Mouse (Mus musculus): ENCODE results near the gene Fam133b. TPM values are rescaled to one million over a fixed set of nuclear protein-coding genes. Genes with fewer than 3 reads are reported as not detected.
"Not testable (repeated sequence)": the region's sequence is repeated elsewhere in the genome, so short reads cannot be mapped to it uniquely, and the experiment has no call there.

The Fam133b gene
- polyA plus RNA-seq, 1 experiment from 2014 or later = 17.1 TPM

DNA sequence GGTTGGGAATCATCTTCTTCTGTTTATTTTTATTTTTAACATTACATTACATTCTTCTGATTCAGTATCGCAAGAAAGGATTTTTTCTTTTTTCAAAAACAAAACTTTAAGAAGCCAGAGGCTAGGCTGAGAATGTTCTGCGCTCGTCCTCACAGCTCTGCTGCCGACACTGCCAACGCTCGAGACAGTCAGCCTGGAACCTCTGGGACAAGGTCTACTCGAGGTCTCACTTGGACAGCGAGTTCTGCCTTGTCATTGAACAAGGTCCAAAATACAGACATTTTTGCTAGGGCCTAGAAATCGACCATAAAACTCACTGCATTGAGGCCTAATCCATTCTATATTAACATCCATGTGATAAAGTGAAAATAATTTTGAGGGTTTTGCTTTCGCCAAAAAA is 20.8 kb upstream of the Fam133b start:
- Histone ChIP-seq H3K36me3 (ENCODE audit: control insufficient read depth, insufficient read depth, low read length) (peaks cover 52% of the 10 kb centered on the region), H3K27me3 (ENCODE audit: control insufficient read depth, insufficient read depth, low read length) (no peaks in the 10 kb centered on the region), H3K27ac (replicated peaks in 1 of 2; ENCODE audit: control insufficient read depth in 1 of 2, insufficient read depth in 1 of 2, low read depth in 2 of 2, low read length in 2 of 2) (no peak overlapping the region), H3K9ac (ENCODE audit: low read length) (no peak overlapping the region), H3K4me3 (ENCODE audit: control insufficient read depth in 1 of 2, insufficient read depth in 1 of 2, low read depth in 1 of 2, low read length in 2 of 2) (no peak overlapping the region), H3K4me1 (ENCODE audit: control insufficient read depth in 2 of 2, insufficient read depth in 2 of 2, low read length in 2 of 2) (no peaks in the 10 kb centered on the region), H3K9me3 (ENCODE audit: control insufficient read depth, low read length) (no peaks in the 10 kb centered on the region), H3K4me2 (ENCODE audit: low read length) (no peak overlapping the region)
- 92% methylated on average over 10 of the region's 10 CpGs for WGBS
- no peak for ATAC-seq (ENCODE audit: insufficient number of reproducible peaks, insufficient read depth, low FRiP score, low read depth)

DNA sequence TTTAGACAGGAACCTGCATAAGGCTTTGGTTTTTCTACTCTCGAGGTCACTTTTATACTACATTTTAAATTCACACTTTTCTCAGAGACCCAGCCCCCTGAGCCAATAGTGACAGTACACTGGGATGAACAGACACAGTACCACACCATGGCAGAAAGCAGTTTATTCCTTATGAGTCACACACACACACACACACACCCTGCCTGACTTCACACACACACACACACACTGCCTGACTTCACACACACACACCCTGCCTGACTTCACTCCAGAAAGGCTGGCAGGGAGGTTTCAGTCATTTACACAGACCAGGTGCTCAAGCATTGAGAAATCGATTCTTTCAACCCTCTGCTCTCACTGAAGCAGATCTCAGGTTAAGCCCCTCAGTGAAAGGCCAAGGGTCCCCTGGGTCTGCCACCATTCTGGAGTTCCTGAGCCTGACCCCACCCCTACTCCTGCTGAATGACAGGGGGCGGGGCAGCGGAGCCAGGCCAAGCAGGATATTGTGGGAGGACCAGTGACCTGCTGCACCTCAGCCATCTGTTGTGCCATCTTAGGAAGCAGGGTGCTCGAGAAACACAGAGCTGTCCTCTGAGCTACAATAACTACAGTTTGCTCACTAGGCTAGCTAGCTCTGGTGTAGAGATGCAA is 16.5 kb upstream of the Fam133b start:
- ATAC-seq (ENCODE audit: insufficient number of reproducible peaks, insufficient read depth, low FRiP score, low read depth) = no peak
- 59% methylated on average over 5 of the region's 5 CpGs for WGBS

DNA sequence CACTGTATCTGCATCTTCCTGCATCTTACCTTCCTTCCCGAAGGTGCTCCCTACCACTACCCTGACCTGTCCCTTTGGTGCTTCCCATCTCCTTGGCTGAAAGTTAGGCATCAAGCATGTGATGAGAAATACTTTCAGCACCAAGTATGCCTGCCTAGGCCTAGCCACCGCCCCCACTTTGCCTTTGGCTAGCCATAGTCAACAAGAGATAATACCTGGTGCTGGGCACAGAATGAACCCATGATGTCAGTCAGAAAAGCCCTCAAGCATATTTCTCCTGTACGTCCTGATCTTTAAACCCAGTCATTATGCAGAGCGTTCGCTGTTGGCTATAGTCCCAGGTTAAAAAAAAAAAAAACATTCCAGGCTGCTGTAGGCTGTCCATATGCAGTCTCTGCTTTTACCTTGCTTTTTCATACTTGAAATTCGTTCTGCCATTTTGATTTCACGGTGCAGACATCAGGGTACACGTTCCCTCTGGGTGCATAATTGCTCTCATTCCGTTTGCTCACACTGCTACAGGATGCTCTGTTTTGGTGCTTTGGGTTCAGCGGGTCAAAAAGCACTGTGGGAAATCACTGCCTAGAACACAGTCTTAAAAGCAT is 13.9 kb upstream of the Fam133b start:
- Histone ChIP-seq H3K4me2 (ENCODE audit: low read length) (no peak overlapping the region), H3K36me3 (ENCODE audit: control insufficient read depth, insufficient read depth, low read length) (0 out of 2 replicates have a peak, but pooled peaks cover 3% of the 10 kb centered on the region), H3K4me1 (ENCODE audit: control insufficient read depth in 2 of 2, insufficient read depth in 2 of 2, low read length in 2 of 2) (no peaks in the 10 kb centered on the region), H3K9ac (ENCODE audit: low read length) (no peak overlapping the region), H3K27me3 (ENCODE audit: control insufficient read depth, insufficient read depth, low read length) (no peaks in the 10 kb centered on the region), H3K4me3 (ENCODE audit: control insufficient read depth in 1 of 2, insufficient read depth in 1 of 2, low read depth in 1 of 2, low read length in 2 of 2) (no peak overlapping the region), H3K27ac (replicated peaks in 1 of 2; ENCODE audit: control insufficient read depth in 1 of 2, insufficient read depth in 1 of 2, low read depth in 2 of 2, low read length in 2 of 2) (no peak overlapping the region), H3K9me3 (ENCODE audit: control insufficient read depth, low read length) (no peaks in the 10 kb centered on the region)
- 76% methylated on average over 10 of the region's 10 CpGs for WGBS
- ATAC-seq (ENCODE audit: insufficient number of reproducible peaks, insufficient read depth, low FRiP score, low read depth) = no peak

More for the DNA sequence above, 16.5 kb upstream of the Fam133b start:
- no peaks in the 10 kb centered on the region for H3K4me1 ChIP-seq (ENCODE audit: control insufficient read depth in 2 of 2, insufficient read depth in 2 of 2, low read length in 2 of 2)
- H3K9me3 ChIP-seq (ENCODE audit: control insufficient read depth, low read length) = no peaks in the 10 kb centered on the region
- no peak overlapping the region for H3K27ac ChIP-seq (replicated peaks in 1 of 2; ENCODE audit: control insufficient read depth in 1 of 2, insufficient read depth in 1 of 2, low read depth in 2 of 2, low read length in 2 of 2)
- no peak overlapping the region for H3K4me3 ChIP-seq (ENCODE audit: control insufficient read depth in 1 of 2, insufficient read depth in 1 of 2, low read depth in 1 of 2, low read length in 2 of 2)
- no peaks in the 10 kb centered on the region for H3K27me3 ChIP-seq (ENCODE audit: control insufficient read depth, insufficient read depth, low read length)
- peaks cover 19% of the 10 kb centered on the region for H3K36me3 ChIP-seq (ENCODE audit: control insufficient read depth, insufficient read depth, low read length)
- H3K4me2 ChIP-seq (ENCODE audit: low read length) = no peak overlapping the region
- H3K9ac ChIP-seq (ENCODE audit: low read length) = no peak overlapping the region

DNA sequence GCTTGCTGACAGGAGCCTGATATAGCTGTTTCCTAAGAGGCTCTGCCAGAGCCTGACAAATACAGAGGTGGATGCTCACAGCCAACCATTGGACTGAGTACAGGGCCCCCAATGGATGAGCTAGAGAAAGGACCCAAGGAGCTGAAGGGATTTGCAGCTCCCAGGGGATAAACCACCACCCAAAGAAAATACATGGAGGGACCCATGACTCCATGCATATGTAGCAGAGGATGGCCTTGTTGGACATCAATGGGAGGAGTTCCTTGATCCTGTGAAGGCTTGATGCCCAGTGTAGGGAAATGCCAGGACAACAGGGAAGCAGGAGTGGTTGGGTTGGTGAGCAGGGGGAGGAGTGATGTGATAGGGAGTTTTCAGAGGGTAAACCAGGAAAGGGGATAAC is 11.6 kb upstream of the Fam133b start:
- H3K4me2 ChIP-seq (ENCODE audit: low read length) = not testable (repeated sequence)

DNA sequence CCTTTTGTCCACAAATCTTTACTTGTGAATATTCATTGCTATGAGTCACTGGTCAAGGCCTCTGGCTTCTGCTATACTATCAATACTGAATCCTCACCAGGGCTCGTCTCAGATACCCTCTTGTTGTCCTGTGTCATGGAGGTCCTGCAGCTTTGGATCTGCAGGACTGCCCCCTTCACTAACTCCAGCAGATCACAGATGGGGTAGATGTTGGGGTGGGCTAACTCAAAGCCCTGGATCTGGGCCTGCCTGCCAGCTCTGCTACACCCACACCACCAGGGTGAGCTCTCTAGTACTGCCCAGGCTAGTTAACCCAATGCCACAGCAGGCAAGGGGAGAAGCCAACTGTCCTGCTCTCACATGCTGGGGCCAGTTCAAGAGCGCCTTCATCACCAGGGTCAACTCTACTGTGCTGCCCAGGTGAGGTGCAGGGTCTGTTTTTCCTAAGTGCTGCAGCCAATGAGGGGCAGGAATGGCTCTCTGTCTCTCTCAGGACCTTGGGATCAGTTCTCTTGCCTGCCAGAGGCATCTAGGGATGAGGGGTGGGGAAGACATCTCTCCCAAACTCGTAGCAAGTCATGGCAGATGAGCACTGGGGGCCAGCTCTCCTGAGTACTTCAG is 6.9 kb upstream of the Fam133b start:
- H3K4me3 ChIP-seq (ENCODE audit: control insufficient read depth in 1 of 2, insufficient read depth in 1 of 2, low read depth in 1 of 2, low read length in 2 of 2) = no peak overlapping the region
- WGBS = 67% methylated on average over 3 of the region's 3 CpGs
- H3K36me3 ChIP-seq (ENCODE audit: control insufficient read depth, insufficient read depth, low read length) = no peaks in the 10 kb centered on the region
- no peak overlapping the region for H3K4me2 ChIP-seq (ENCODE audit: low read length)
- no peaks in the 10 kb centered on the region for H3K4me1 ChIP-seq (ENCODE audit: control insufficient read depth in 2 of 2, insufficient read depth in 2 of 2, low read length in 2 of 2)
- H3K9me3 ChIP-seq (ENCODE audit: control insufficient read depth, low read length) = no peaks in the 10 kb centered on the region
- no peak overlapping the region for H3K9ac ChIP-seq (ENCODE audit: low read length)
- no peaks in the 10 kb centered on the region for H3K27me3 ChIP-seq (ENCODE audit: control insufficient read depth, insufficient read depth, low read length)
- H3K27ac ChIP-seq (replicated peaks in 1 of 2; ENCODE audit: control insufficient read depth in 1 of 2, insufficient read depth in 1 of 2, low read depth in 2 of 2, low read length in 2 of 2) = no peak overlapping the region
- no peak for ATAC-seq (ENCODE audit: insufficient number of reproducible peaks, insufficient read depth, low FRiP score, low read depth)

More for the DNA sequence above, 11.6 kb upstream of the Fam133b start:
- not testable (repeated sequence) for H3K4me3 ChIP-seq (ENCODE audit: control insufficient read depth in 1 of 2, insufficient read depth in 1 of 2, low read depth in 1 of 2, low read length in 2 of 2); H3K9me3 ChIP-seq (ENCODE audit: control insufficient read depth, low read length); H3K36me3 ChIP-seq (ENCODE audit: control insufficient read depth, insufficient read depth, low read length); H3K4me1 ChIP-seq (ENCODE audit: control insufficient read depth in 2 of 2, insufficient read depth in 2 of 2, low read length in 2 of 2); ATAC-seq (ENCODE audit: insufficient number of reproducible peaks, insufficient read depth, low FRiP score, low read depth); H3K9ac ChIP-seq (ENCODE audit: low read length); H3K27me3 ChIP-seq (ENCODE audit: control insufficient read depth, insufficient read depth, low read length); H3K27ac ChIP-seq (replicated peaks in 1 of 2; ENCODE audit: control insufficient read depth in 1 of 2, insufficient read depth in 1 of 2, low read depth in 2 of 2, low read length in 2 of 2)

DNA sequence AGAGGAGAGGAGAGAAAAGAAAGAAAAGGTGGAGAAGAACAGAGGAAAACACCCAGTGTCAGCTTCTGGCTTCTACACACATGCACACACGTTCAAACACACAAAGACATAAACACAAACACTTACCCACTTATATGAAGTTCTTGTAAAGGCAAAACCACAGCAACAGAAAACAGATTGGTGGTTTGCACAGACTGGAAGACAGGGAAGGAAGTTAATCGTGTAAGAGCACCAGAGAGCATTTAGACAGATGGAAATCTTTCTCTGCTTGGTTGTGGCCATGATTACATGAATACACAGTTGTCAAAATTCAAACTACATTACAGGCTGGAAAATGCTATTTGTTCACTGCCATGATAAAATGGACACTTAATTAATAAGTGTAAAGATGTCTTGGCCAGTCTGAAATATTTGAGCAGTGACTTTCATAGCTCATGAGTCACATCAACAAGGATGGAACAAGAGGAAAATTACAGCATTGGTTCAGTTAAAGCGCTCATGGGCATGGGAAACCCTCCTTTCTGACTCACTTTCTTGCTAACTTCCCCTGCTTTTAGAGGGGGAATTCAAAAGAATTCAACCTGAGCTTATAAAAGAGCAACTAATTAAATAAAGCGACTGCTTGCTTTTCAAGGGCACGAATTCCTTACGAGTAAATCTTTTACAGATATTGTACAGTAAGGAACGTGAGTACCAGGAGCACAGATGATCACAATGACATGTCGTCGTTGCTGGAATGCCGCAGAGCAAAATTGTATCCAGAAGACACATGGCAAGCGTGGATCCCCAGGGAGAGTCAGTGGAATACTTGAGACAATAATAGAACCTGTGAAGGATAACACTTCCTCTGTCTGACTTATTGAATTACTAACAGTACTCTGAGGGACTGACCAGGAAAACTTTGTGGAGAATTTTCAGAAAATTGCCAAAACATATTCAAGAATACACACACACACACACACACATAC is 4.8 kb upstream of the Fam133b start:
- Histone ChIP-seq H3K27ac (replicated peaks in 1 of 2; ENCODE audit: control insufficient read depth in 1 of 2, insufficient read depth in 1 of 2, low read depth in 2 of 2, low read length in 2 of 2) (no peak overlapping the region), H3K36me3 (ENCODE audit: control insufficient read depth, insufficient read depth, low read length) (no peaks in the 10 kb centered on the region), H3K9ac (ENCODE audit: low read length) (no peak overlapping the region), H3K9me3 (ENCODE audit: control insufficient read depth, low read length) (no peaks in the 10 kb centered on the region), H3K4me3 (ENCODE audit: control insufficient read depth in 1 of 2, insufficient read depth in 1 of 2, low read depth in 1 of 2, low read length in 2 of 2) (no peak overlapping the region), H3K27me3 (ENCODE audit: control insufficient read depth, insufficient read depth, low read length) (no peaks in the 10 kb centered on the region), H3K4me1 (ENCODE audit: control insufficient read depth in 2 of 2, insufficient read depth in 2 of 2, low read length in 2 of 2) (no peaks in the 10 kb centered on the region; a peak in 1 of 4 replicates), H3K4me2 (ENCODE audit: low read length) (no peak overlapping the region)
- WGBS = 52% methylated on average over 11 of the region's 11 CpGs
- no peak for ATAC-seq (ENCODE audit: insufficient number of reproducible peaks, insufficient read depth, low FRiP score, low read depth)

DNA sequence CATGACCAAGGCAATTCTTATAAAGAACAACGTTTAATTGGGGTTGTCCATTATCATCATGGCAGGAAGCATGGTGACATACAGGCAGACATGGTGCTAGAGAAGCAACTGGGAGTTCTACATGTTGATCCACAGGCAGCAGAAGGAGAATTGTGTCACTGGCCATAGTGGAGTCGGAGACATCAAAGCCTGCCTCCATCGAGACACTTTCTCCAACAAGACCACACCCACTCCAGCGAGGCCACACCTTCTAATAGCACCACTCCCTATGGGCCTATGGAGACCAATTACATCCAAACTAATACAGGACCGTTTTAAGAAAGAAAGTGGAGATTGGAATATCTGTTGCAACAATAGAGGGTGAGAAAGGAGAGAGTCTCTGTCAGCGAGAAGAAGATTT is 1.8 kb upstream of the Fam133b start:
- H3K36me3 ChIP-seq (ENCODE audit: control insufficient read depth, insufficient read depth, low read length) = 0 out of 2 replicates have a peak, but pooled peaks cover 8% of the 10 kb centered on the region
- H3K9ac ChIP-seq (ENCODE audit: low read length) = no peak overlapping the region
- no peak overlapping the region for H3K4me2 ChIP-seq (ENCODE audit: low read length)
- H3K4me3 ChIP-seq (ENCODE audit: control insufficient read depth in 1 of 2, insufficient read depth in 1 of 2, low read depth in 1 of 2, low read length in 2 of 2) = no peak overlapping the region
- ATAC-seq (ENCODE audit: insufficient number of reproducible peaks, insufficient read depth, low FRiP score, low read depth) = no peak
- no peaks in the 10 kb centered on the region for H3K27me3 ChIP-seq (ENCODE audit: control insufficient read depth, insufficient read depth, low read length)
- no peak overlapping the region for H3K27ac ChIP-seq (replicated peaks in 1 of 2; ENCODE audit: control insufficient read depth in 1 of 2, insufficient read depth in 1 of 2, low read depth in 2 of 2, low read length in 2 of 2)
- 65% methylated on average over 6 of the region's 6 CpGs for WGBS
- H3K4me1 ChIP-seq (ENCODE audit: control insufficient read depth in 2 of 2, insufficient read depth in 2 of 2, low read length in 2 of 2) = peaks cover 2 to 14% of the 10 kb centered on the region in 2 experiments; a peak in 3 of 4 replicates
- no peaks in the 10 kb centered on the region for H3K9me3 ChIP-seq (ENCODE audit: control insufficient read depth, low read length)
